Mouse (Mus musculus) retina, embryonic 14.5 days (tissue): Measurements from ENCODE around the gene Slc48a1.
A peak's percentile ranks its signal among the peaks of the same experiment; 100 is the strongest.

ENCODE experiments used
- DNase-seq: peaks from one replicate; pipeline ENCODE4 v3.0.0-alpha.2; 2015; ENCODE audit warnings: low spot score

Gene Slc48a1

DNA sequence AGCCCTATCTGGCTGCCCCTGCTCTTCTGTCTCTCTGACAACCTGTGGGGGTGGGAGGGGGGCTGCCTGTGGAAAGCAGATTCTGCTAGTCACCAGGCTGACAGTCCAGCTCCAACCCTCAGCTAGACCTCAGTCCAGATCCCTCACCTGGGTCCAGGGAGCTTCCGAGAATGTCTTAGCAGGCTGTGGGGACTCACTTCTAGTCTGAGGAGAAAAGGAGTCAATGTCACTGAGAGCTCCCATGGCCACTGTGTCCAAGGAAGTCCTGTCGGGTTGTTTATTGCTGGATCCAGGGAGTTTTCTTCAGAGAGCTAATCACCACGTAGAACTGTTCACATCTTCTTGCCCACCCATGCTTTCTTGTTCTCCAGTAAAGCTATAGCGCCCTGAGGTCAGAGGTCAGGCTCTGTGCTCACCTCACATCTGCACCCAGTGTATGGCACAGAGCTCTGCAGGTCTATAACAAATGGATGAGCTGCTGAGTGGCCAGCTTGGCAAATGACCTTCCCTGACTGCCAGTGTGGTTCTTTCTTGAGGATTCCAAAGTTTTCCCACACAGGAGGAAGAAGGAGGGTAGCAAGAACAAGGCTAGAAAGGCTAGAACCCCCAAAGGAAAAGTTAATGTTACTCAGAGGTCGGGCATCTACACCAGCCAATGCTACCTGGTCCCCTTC lies 48.4 kb downstream of the Slc48a1 start:
- no peak for DNase-seq

- DNase-seq: no peak
These were observed 49.1 kb downstream of the Slc48a1 start for GRCm38 (mm10) chr15:97827401-97827800.

GRCm38 (mm10) chr15:97828221-97828842 lies 50.0 kb downstream of the Slc48a1 start:
- no peak for DNase-seq

GRCm38 (mm10) chr15:97828901-97829338 lies 50.6 kb downstream of the Slc48a1 start:
- DNase-seq: no peak

DNA sequence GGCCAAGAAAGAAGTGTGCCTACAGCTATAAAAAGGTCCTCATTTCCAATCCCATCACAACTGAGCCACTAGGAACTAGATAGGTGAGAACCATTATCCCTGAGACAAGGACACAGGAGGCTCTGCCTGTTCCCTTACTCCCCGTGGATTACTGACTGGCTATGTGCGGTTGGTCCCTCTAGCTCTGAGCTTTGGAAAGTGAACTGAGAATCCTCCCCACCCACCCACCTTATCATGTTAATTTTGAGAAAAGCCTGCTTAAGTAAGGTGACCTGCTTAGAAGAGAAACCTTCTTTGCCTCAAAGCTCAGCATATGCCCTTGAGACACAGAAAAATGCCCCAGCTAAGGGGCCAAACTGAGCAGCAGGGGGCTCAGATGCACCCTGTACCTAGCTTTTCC lies 51.1 kb downstream of the Slc48a1 start:
- no peak for DNase-seq

GRCm38 (mm10) chr15:97830253-97830787 lies 52.0 kb downstream of the Slc48a1 start:
- DNase-seq: peak; percentile 50

- DNase-seq: no peak
These were observed 52.5 kb downstream of the Slc48a1 start for GRCm38 (mm10) chr15:97830788-97831241.

DNA sequence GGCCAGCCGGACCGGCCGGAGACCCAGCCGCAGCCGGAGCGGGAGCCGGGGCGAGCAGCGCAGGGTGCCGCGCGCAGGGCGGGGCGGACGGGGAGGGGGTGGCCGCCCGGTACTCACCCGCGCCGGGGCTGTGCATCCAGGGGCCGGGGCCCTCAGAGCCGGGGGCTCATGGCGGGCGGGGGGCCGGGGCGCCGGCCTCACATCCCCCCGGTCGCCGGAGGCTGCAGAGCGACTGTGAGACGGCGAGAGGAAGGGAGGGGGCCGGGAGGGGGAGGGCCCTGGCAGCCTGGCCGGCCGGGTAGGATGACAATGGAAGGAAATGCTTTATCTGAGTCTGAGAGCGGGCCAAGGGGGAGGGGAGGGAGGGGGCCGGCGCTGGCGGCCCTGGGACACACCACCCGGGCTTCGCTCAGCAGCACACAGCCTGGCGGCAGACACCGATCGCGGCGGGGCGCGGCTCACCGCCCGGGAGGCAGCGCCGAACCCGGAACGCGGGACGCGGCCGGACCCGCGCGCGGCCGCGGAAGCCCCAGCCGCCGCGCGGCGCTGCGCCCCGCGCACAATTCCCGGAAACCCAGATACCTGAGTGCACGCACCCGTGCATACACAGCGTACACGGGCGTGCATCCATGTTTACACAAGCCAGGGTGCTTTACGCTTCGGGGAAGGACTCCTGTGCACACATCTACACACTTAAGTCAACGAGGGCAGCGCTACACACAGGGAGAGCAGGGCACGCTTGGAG lies 53.1 kb downstream of the Slc48a1 start:
- peak; percentile 72 for DNase-seq

GRCm38 (mm10) chr15:97831987-97832640 lies 53.8 kb downstream of the Slc48a1 start:
- peak; percentile 28 for DNase-seq

DNA sequence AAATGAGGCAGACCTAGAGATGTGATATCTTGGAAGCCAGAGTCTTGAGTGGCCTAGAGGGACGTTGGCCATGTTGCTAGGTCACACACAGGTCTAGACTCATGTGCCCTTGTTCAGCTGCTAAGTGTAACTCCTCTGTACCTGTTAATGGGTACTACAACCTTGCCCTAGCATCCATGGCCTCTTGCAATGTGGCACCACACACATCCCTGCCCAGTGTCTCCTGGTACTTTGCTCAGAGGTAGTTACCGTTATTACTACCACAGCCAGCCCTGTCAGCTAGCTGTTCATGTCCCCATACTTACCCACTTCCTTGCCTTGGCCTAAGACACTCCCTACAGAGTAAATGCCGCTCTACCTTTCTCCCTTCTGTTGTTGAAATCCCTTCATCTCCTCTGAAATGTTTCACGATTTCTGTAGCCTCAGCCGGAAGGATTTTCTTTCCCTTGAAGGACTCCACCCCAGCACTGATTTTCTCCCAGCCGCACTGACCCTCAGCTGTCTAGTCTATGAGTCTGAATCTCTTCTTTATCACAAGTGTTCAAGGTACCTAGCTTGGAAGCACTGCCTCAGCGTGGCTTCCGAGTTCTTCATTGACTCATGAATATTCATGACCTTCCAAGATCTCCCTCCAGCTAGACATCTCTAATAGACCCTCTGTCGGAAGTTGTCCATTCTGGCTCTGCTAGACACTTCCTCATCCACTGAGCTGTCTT lies 54.6 kb downstream of the Slc48a1 start:
- DNase-seq: no peak

DNA sequence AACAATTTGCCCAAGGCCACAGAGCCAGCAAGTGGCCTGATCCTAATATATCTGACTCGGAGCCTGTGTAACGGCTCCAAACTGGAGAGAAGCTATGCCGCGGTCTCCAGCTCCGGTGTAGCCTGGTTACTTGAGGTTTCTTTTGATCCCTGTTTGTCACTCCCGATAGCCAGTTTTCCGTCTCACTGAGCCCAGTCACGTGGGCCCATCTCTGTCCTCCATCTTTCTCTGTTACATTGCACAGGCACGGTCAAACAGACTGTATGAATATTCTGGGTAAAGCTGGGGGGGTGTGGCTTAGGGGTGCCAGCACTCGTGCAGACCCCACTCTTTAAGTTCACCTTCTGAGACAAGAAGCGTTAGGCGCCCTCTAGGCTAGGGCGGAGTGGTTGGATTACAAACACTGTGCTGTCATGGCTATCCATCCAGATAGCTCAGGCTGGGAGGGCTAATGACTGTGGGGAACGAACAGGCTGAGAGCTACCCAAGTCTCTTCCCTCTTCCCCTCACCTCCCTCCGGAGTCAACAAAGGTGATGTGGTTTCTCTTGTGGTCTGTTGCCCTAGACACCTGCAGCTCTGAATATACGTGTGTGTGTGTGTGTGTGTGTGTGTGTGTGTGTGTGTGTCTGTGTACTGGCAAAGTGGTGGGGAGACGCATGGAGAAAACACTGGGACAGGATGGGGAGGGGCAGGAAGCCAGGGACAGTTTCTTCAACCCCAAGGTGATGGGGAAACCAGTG lies 58.0 kb downstream of the Slc48a1 start:
- no peak for DNase-seq

DNA sequence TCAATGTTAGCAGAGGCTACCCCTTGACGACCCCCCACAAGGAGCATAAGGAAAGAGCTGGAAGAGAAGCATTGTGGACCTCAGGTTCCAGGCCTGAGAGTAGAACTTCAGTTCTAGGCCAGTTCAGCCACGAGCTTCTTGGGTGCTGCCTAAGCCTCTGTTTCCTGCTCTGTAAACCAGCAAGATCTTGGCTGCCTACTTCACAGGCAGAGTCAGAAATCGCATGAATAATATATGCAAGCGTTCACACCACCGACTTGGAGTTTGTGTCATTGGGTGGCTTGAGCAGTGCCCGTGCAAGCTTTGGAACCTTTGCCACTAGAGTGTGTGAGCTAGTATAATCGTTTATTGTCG lies 58.6 kb downstream of the Slc48a1 start:
- no peak for DNase-seq

- DNase-seq: no peak
These were observed 59.3 kb downstream of the Slc48a1 start for GRCm38 (mm10) chr15:97837491-97838061.

GRCm38 (mm10) chr15:97838395-97838794 lies 60.1 kb downstream of the Slc48a1 start:
- DNase-seq: peak; percentile 77

- DNase-seq: no peak
These were observed 60.7 kb downstream of the Slc48a1 start for GRCm38 (mm10) chr15:97839012-97839411.

DNA sequence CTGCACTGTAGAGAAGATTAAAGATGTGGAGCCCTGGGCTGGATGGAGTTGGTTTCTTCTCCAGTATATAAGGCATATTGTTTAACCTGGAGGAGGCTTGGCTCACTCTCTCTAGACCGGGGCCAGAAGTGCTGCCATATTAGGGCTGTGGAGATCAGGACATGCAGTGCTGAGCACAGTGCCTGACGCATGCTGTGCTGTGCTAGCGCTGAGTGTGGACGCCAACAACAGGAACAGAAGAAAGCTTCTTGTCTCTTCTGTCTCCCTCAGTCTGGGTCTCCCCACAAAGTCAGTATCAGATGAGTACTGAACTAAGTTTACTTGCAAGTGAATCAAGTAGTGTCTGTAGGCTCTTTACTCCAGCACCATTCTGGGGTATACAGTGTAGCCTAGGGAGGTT lies 61.2 kb downstream of the Slc48a1 start:
- no peak for DNase-seq

DNA sequence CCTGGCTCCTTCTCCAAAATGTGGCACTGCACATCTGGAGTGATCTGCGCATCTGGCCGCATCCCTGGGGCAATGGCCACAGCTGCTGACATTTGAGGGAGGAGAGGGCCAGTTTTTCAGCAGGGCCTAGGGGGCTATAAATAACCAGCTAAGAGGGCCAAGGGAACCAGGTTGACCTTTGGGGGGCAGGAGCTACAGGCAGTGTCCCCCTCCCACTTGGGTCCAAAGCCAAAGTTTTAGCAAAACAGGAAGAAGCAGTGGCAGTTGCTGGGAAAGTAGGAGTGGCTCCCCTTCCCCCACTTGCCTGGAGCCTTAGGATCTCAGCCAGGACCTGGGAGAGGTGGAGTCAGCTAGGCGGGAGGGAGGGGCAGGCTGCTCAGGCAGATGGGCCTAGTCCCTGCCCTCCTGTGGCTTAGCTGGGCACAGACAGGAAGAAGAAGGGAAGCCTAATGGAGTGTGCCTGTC lies 61.7 kb downstream of the Slc48a1 start:
- peak; percentile 45 for DNase-seq

GRCm38 (mm10) chr15:97840781-97841180 lies 62.5 kb downstream of the Slc48a1 start:
- DNase-seq: no peak

GRCm38 (mm10) chr15:97841383-97841782 lies 63.1 kb downstream of the Slc48a1 start:
- no peak for DNase-seq

- DNase-seq: no peak
These were observed 63.7 kb downstream of the Slc48a1 start for GRCm38 (mm10) chr15:97842058-97842457.
